Mouse (Mus musculus): ENCODE measurements around the gene Gm48552. TPM values are rescaled to one million over a fixed set of nuclear protein-coding genes. Genes with fewer than 3 reads are reported as not detected.
A peak's percentile ranks its signal among the peaks of the same experiment; 100 is the strongest.

Gm48552 gene
- polyA plus RNA-seq, 1 experiment from 2014 or later: 1.4 TPM

DNA sequence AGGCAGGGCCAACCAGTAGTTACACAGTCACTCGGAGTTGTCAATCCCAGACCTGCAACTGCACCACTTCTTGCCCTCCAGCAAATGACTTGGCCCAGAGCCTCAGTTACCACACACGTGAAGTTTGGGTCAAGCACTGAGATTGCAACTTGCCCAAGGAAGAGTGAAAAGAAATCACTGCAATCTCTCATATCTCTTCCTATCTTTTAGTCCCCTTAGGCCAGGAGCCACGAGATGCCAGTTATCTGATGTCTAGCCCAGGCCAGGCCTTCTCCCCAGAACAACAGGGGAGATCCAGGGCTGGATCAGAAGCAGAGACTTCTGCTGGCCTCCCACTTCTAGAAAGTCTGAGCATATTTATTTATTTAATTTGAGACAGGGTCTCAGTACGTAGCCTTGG lies 33.3 kb upstream of the Gm48552 start:
- ATAC-seq (ENCODE audit: insufficient read depth): no peak
- H3K4me2 ChIP-seq: no peak overlapping the region
- TF ChIP-seq CTCF (IDR thresholded peaks at IDR 0.05; ENCODE audit: low read depth): no peak
- H3K4me3 ChIP-seq (ENCODE audit: low read depth, low read length): no peak overlapping the region
- no peaks in the 10 kb centered on the region for H3K27me3 ChIP-seq (ENCODE audit: insufficient read depth, low read length)
- H3K27ac ChIP-seq (ENCODE audit: low read depth): no peak overlapping the region
- no peak for DNase-seq
- 80% methylated on average over 4 of the region's 4 CpGs for WGBS
- H3K4me1 ChIP-seq (ENCODE audit: insufficient read depth): peaks cover 15% of the 10 kb centered on the region; the same call in 1 of the 2 replicates
- no peak overlapping the region for H3K9ac ChIP-seq
- no peaks in the 10 kb centered on the region for H3K9me3 ChIP-seq (ENCODE audit: low read depth, low read length)
- peaks cover 6% of the 10 kb centered on the region; the same call in 1 of the 2 replicates for H3K36me3 ChIP-seq (ENCODE audit: insufficient read depth)

DNA sequence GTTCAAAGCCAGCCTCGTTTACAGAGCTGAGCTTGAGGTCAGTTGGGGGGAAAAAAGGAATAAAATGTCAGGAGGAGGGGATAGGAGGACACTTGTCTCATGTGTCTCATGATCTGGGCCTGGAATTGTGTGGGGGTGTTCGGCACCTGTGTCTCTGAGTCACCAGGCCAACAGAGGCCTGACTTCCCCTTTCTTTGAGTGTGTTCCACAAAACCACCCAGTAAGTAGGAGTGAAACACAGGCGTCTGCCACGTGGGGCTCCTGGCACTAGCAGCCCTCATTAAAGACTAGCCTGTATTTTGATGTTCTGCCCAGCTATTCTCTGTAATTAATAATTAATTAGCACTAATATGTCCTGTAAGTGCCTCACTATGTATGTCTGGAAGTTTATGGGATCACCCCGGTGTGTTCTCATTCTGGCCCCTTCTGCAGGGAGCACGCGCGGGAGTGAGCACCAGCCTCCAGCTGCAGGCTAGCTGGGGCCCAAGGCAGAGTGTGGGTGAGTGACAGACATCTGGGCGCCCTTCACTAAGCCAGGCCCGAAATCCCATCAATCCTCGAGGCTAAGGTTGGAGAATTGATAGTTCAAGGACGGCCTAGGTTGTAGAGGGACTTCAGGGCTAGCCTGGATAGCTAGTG lies 32.3 kb upstream of the Gm48552 start:
- no peak for TF ChIP-seq CTCF (IDR thresholded peaks at IDR 0.05; ENCODE audit: low read depth)
- peaks cover 10% of the 10 kb centered on the region; the same call in 1 of the 2 replicates for H3K36me3 ChIP-seq (ENCODE audit: insufficient read depth)
- WGBS: 50% methylated on average over 12 of the region's 12 CpGs

DNA sequence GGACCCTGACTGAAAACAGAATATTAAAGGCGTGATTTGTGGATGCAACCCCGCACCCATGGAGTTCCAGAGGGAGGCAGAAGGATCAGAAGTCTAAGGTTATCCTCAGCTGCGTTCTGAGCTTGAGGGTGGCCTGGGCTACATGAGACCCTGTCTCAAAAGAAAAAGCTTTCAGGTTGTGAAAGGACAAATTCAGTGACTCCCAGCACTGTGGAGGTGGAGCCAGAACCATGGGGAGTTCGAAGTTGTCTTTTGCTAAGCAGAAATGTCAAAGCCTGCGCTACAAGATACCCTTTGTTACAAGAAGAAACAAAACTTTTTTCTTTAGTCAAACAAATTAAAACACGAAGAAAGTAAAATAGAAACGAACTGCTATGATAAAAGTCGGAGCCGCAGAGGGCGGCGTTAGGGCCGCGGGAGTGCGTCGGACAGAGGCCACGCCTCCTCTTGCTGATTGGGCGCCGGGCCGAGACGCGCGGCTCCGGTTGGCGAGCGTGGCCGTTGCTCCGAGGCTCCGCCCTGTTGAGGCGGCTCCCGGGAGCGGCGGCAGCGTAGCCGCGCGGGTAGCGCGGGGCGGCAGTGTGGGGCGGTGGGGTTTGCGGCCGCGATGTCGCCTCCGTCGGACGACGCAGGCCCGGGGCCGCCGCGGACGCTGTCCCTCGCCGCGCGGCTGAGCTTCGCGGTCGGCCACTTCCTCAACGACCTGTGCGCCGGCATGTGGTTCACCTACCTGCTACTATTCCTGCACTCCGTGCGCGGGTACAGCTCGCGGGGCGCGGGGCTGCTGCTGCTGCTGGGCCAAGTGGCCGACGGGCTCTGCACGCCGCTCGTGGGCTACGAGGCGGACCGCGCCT lies 31.6 kb upstream of the Gm48552 start, which contains the start of gene Mfsd12:
TSS of gene Mfsd12 (plus strand) at position 501 of the 854 bp plus-strand sequence.
- Histone ChIP-seq H3K27ac (ENCODE audit: low read depth) (peak within 1 kb of the TSS; percentile 69; the same call in 1 of the 2 replicates), H3K4me1 (ENCODE audit: insufficient read depth) (peaks cover 21% of the 10 kb centered on the region)
- no peak for TF ChIP-seq CTCF (IDR thresholded peaks at IDR 0.05; ENCODE audit: low read depth)

More for the DNA sequence above, 32.3 kb upstream of the Gm48552 start:
- no peak for DNase-seq
- Histone ChIP-seq H3K27ac (ENCODE audit: low read depth) (no peak overlapping the region), H3K4me3 (ENCODE audit: low read depth, low read length) (peak overlapping the region; percentile 78), H3K4me1 (ENCODE audit: insufficient read depth) (peaks cover 18% of the 10 kb centered on the region; the same call in 1 of the 2 replicates), H3K9me3 (ENCODE audit: low read depth, low read length) (no peaks in the 10 kb centered on the region), H3K27me3 (ENCODE audit: insufficient read depth, low read length) (no peaks in the 10 kb centered on the region), H3K9ac (0 out of 2 replicates have a peak overlapping the region, but pooled peaks have one; percentile 81), H3K4me2 (peak overlapping the region; percentile 100)
- no peak for ATAC-seq (ENCODE audit: insufficient read depth)

DNA sequence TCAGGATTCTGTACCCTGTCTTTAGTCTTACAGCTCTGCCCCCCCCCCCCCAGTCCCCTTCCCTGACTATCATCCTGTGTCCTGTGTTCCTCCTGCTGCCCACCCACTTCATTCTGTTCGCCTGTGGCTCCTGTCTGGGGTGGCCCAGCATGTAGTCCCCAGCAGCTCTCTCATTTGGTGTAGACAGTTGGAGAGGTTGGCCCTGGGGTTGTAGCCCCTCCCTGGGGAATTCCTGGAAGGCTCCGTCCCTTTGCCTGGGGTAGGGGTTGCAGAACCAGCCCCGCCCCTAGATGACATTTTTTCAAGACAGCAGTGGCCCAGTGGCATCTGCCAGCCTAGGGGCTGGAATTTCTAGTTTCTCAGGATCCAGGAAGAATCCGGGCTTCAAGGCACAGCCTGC lies 30.6 kb upstream of the Gm48552 start:
- no peak for TF ChIP-seq CTCF (IDR thresholded peaks at IDR 0.05; ENCODE audit: low read depth)
- DNase-seq (peak; percentile 54), ATAC-seq (ENCODE audit: insufficient read depth) (peak; percentile 1; the same call in 1 of the 2 replicates)
- H3K4me3 ChIP-seq (ENCODE audit: low read depth, low read length): peak overlapping the region; percentile 78
- 27% methylated on average over 4 of the region's 4 CpGs for WGBS
- H3K4me2 ChIP-seq: peak overlapping the region; percentile 100
- no peaks in the 10 kb centered on the region for H3K9me3 ChIP-seq (ENCODE audit: low read depth, low read length)
- peaks cover 13% of the 10 kb centered on the region; the same call in 1 of the 2 replicates for H3K36me3 ChIP-seq (ENCODE audit: insufficient read depth)
- H3K9ac ChIP-seq: peak overlapping the region; percentile 81
- H3K4me1 ChIP-seq (ENCODE audit: insufficient read depth): peaks cover 24% of the 10 kb centered on the region
- H3K27ac ChIP-seq (ENCODE audit: low read depth): peak overlapping the region; percentile 69; the same call in 1 of the 2 replicates
- H3K27me3 ChIP-seq (ENCODE audit: insufficient read depth, low read length): peaks cover under 1% of the 10 kb centered on the region; the same call in 1 of the 2 replicates

More for the DNA sequence above, 31.6 kb upstream of the Gm48552 start, which contains the start of gene Mfsd12:
- ATAC-seq (ENCODE audit: insufficient read depth) (peak; percentile 84), DNase-seq (peak; percentile 96)
- peak within 1 kb of the TSS; percentile 78 for H3K4me3 ChIP-seq (ENCODE audit: low read depth, low read length)
- peak within 1 kb of the TSS; percentile 81 for H3K9ac ChIP-seq
- H3K4me2 ChIP-seq: peak within 1 kb of the TSS; percentile 100
- 2% methylated on average over 75 of the region's 79 CpGs for WGBS
- H3K27me3 ChIP-seq (ENCODE audit: insufficient read depth, low read length): no peaks in the 10 kb centered on the region
- no peaks in the 10 kb centered on the region for H3K9me3 ChIP-seq (ENCODE audit: low read depth, low read length)
- peaks cover 11% of the 10 kb centered on the region; the same call in 1 of the 2 replicates for H3K36me3 ChIP-seq (ENCODE audit: insufficient read depth)

DNA sequence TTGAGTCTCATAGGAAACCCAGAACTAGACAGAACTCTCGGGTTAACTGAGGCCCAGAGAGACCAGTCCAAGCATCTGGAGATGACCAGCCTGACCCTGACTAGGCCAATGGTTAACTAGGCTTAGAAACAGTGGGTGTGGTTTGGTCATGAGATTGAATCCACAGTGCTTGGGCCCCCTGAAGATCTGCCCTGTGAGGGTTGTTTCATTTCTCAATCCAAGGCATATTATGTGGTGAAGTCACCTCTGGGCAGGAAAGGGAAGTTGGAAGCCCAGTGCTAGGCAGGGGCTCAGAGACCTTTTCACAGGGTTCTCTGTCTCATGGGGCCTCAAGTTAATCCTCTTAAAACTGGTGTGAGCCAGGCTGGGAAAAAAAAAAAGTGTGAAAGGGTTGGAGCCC lies 30.0 kb upstream of the Gm48552 start:
- Histone ChIP-seq H3K36me3 (ENCODE audit: insufficient read depth) (peaks cover 13% of the 10 kb centered on the region; the same call in 1 of the 2 replicates), H3K4me3 (ENCODE audit: low read depth, low read length) (peak overlapping the region; percentile 78), H3K27me3 (ENCODE audit: insufficient read depth, low read length) (peaks cover 6% of the 10 kb centered on the region; the same call in 1 of the 2 replicates), H3K9me3 (ENCODE audit: low read depth, low read length) (no peaks in the 10 kb centered on the region), H3K4me1 (ENCODE audit: insufficient read depth) (peaks cover 29% of the 10 kb centered on the region), H3K9ac (no peak overlapping the region; the same call in 1 of the 2 replicates), H3K27ac (ENCODE audit: low read depth) (peak overlapping the region; percentile 69; the same call in 1 of the 2 replicates), H3K4me2 (peak overlapping the region; percentile 100)
- no peak for DNase-seq
- TF ChIP-seq CTCF (IDR thresholded peaks at IDR 0.05; ENCODE audit: low read depth): no peak
- WGBS: 68% methylated on average over 1 of the region's 1 CpGs
- ATAC-seq (ENCODE audit: insufficient read depth): no peak

DNA sequence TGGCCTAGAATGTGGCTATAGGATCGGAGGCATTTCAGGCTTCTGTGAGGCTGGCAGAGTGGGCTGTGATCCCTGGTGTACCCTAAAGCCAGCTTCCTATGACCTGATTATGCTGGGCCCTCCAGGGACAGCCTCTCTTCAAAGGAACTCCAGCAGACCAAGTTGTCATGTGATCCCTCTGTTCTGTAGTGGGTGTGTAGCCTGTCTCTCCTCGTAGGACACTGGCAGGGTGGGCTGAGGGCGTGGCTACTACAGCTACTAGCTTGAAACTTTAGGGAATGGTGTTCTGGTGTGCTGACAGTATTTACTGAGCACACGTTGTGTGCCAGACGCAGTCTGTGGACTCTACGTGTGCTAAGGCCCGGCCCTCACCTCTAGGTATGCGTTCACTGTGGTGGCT lies 28.1 kb upstream of the Gm48552 start:
- no peak for TF ChIP-seq CTCF (IDR thresholded peaks at IDR 0.05; ENCODE audit: low read depth)
- 57% methylated on average over 8 of the region's 8 CpGs for WGBS
- Histone ChIP-seq H3K4me3 (ENCODE audit: low read depth, low read length) (no peak overlapping the region), H3K36me3 (ENCODE audit: insufficient read depth) (peaks cover 13% of the 10 kb centered on the region; the same call in 1 of the 2 replicates), H3K9ac (no peak overlapping the region), H3K27ac (ENCODE audit: low read depth) (no peak overlapping the region), H3K9me3 (ENCODE audit: low read depth, low read length) (no peaks in the 10 kb centered on the region), H3K27me3 (ENCODE audit: insufficient read depth, low read length) (peaks cover 8% of the 10 kb centered on the region; the same call in 1 of the 2 replicates), H3K4me1 (ENCODE audit: insufficient read depth) (peaks cover 42% of the 10 kb centered on the region), H3K4me2 (no peak overlapping the region)
- no peak for ATAC-seq (ENCODE audit: insufficient read depth)
- peak; percentile 36 for DNase-seq
